Comparison of ENCODE assay signal across 14 mouse cellular contexts in the genomic region with DNA sequence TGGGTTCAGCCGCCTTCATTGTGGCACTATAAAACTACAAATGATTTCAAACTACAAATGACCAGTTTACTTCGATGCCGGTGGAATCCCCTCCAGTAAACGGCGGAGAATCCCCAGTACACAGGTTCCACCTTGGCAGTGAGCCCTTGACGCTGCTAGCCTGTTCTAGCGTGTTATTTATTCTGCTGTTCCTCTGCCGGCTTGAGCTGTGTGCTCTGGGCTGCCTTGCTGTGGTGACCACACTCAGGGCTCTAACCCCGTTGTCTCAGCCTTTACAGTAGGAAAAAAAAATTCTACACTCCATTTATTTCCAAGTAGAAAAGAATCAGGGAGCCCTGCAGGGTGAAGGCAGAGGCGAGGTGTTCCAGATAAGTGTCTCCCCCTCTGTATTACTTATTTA.
DNase-seq lines count a peak whose midpoint lies in the region; ATAC-seq and TF ChIP-seq lines count a peak whose summit lies in the region.
"Had no signal": no experiment of that assay in that cellular context is flagged by ENCODE, and none has a peak within 500 bp of the region (broad histone marks: within the 10 kb centered on the region; RNA-seq: fewer than 3 reads in every experiment).

No protein-coding gene starts in this region.

- no peaks in the 10 kb centered on the region for H3K36me3 ChIP-seq in hindbrain, postnatal 0 days (ENCODE audit: insufficient read depth, low read length)
- no peaks in the 10 kb centered on the region for H3K36me3 ChIP-seq in heart, adult 2 months (ENCODE audit: control insufficient read depth, insufficient read depth, low read length)
- H3K36me3 ChIP-seq: heart, embryonic 10.5 days; limb, embryonic 15.5 days; midbrain, embryonic 12.5 days had no signal

- TF ChIP-seq CTCF in left cerebral cortex, adult 2 months (IDR thresholded peaks at IDR 0.05), result no peak
- no peak for TF ChIP-seq CTCF in hindbrain, postnatal 0 days (IDR thresholded peaks at IDR 0.05; ENCODE audit: low read depth)
- no peak for TF ChIP-seq CTCF in heart, adult 2 months (IDR thresholded peaks at IDR 0.05)

- no peak overlapping the region for H3K27ac ChIP-seq in left cerebral cortex, adult 2 months
- H3K27ac ChIP-seq in hindbrain, postnatal 0 days, result peak overlapping the region; percentile 20; the same call in 1 of the 2 replicates
- H3K27ac ChIP-seq in heart, adult 2 months, result no peak overlapping the region
- H3K27ac ChIP-seq: heart, embryonic 10.5 days; limb, embryonic 15.5 days; midbrain, embryonic 12.5 days had no signal

- 27% methylated on average over 10 of the region's 10 CpGs for WGBS in hindbrain, postnatal 0 days
- 81% methylated on average over 10 of the region's 10 CpGs for WGBS in heart, adult 2 months

- TF ChIP-seq EP300 in heart, adult 2 months (IDR thresholded peaks at IDR 0.05; ENCODE audit: insufficient read depth, low read depth, low read length), result no peak

- no peak overlapping the region for H3K9ac ChIP-seq in hindbrain, postnatal 0 days (replicated peaks; ENCODE audit: low read length)
- no peak overlapping the region for H3K9ac ChIP-seq in heart, adult 2 months (ENCODE audit: low read depth, low read length)
- H3K9ac ChIP-seq: limb, embryonic 15.5 days; midbrain, embryonic 12.5 days had no signal

- DNase-seq in cerebellum, postnatal 14 days, result peak; percentile 66 to 77
- no peak for DNase-seq in cerebellum, adult 11-12 months
- peak; percentile 59 for DNase-seq in left cerebral cortex, postnatal 4 days
- DNase-seq in left cerebral cortex, adult 2 months (ENCODE audit: extremely low spot score in 1 of 2, low spot score in 2 of 2), result no peak
- DNase-seq in hindbrain, postnatal 0 days (ENCODE audit: low spot score), result peak; percentile 47
- DNase-seq in retina, postnatal 1 day, result peak; percentile 47
- DNase-seq in adrenal gland, postnatal 36 days, result no peak
- DNase-seq in heart, adult 2 months, result no peak
- DNase-seq: adrenal gland, postnatal 10 days; heart, postnatal 36 days had no signal

- no peaks in the 10 kb centered on the region for H3K79me2 ChIP-seq in heart, adult 2 months (replicated peaks; ENCODE audit: control insufficient read depth, insufficient read depth, low read length)

- no peak for TF ChIP-seq POLR2A in heart, adult 2 months (IDR thresholded peaks at IDR 0.05; ENCODE audit: insufficient read depth, low read depth, low read length)

- H3K27me3 ChIP-seq in hindbrain, postnatal 0 days (ENCODE audit: insufficient read depth, low read length), result no peaks in the 10 kb centered on the region
- H3K27me3 ChIP-seq in heart, adult 2 months (ENCODE audit: control insufficient read depth, insufficient read depth, low read length), result no peaks in the 10 kb centered on the region
- H3K27me3 ChIP-seq: limb, embryonic 15.5 days had no signal

- peaks cover 6% of the 10 kb centered on the region for H3K4me1 ChIP-seq in hindbrain, postnatal 0 days (ENCODE audit: insufficient read depth, low read length)
- no peaks in the 10 kb centered on the region for H3K4me1 ChIP-seq in heart, adult 2 months (ENCODE audit: control insufficient read depth, insufficient read depth, low read length)
- H3K4me1 ChIP-seq: heart, embryonic 10.5 days; limb, embryonic 15.5 days had no signal

- ATAC-seq in hindbrain, postnatal 0 days, result no peak
- ATAC-seq: lung, postnatal 0 days had no signal

- H3K9me3 ChIP-seq in hindbrain, postnatal 0 days (ENCODE audit: low read length), result no peaks in the 10 kb centered on the region
- H3K9me3 ChIP-seq: heart, embryonic 10.5 days; limb, embryonic 15.5 days; midbrain, embryonic 12.5 days had no signal

- H3K4me2 ChIP-seq in hindbrain, postnatal 0 days (ENCODE audit: low read depth, low read length), result peak overlapping the region; percentile 14; the same call in 1 of the 2 replicates
- H3K4me2 ChIP-seq: limb, embryonic 15.5 days; midbrain, embryonic 12.5 days had no signal

- intact Hi-C loops in left cerebral cortex, postnatal 4 days (cut with DNase I), result no loop called here
- intact Hi-C loops in left cerebral cortex, adult 2 months (cut with DNase I), result no loop called here
- intact Hi-C loops in heart, adult 2 months (cut with DNase I), result no loop called here

- H3K4me3 ChIP-seq in left cerebral cortex, adult 2 months, result no peak overlapping the region
- no peak overlapping the region for H3K4me3 ChIP-seq in hindbrain, postnatal 0 days (ENCODE audit: low read length)
- H3K4me3 ChIP-seq in heart, adult 2 months, result no peak overlapping the region
- H3K4me3 ChIP-seq: heart, embryonic 10.5 days; limb, embryonic 15.5 days; midbrain, embryonic 12.5 days had no signal

Comparison
In these comparisons a context has a peak if more than half of its experiments do, and no peak if none do; other contexts are left out.
1. DNase-seq: peak in cerebellum, postnatal 14 days (2 of 2), left cerebral cortex, postnatal 4 days (single experiment), hindbrain, postnatal 0 days (single experiment) and retina, postnatal 1 day (single experiment); none in cerebellum, adult 11-12 months (single experiment), left cerebral cortex, adult 2 months (0 of 2), adrenal gland, postnatal 36 days (0 of 2) and heart, adult 2 months (0 of 2).